Mouse (Mus musculus) spleen, postnatal 4 days (tissue): ENCODE measurements around the gene Ect2.

Source experiments
- DNase-seq, 2 experiments: peaks; one replicate each; pipeline ENCODE4 v3.0.0; 2022; ENCODE audit warnings: low spot score in 2 of 2

The Ect2 gene

GRCm38 (mm10) chr3:27158910-27159309 is 5.2 kb upstream of the Ect2 start:
- no peak for DNase-seq

GRCm38 (mm10) chr3:27156594-27156949 is 2.9 kb upstream of the Ect2 start:
- DNase-seq = no peak

GRCm38 (mm10) chr3:27155856-27156593 is 2.3 kb upstream of the Ect2 start:
- no peak for DNase-seq

GRCm38 (mm10) chr3:27155051-27155855 is 1.6 kb upstream of the Ect2 start:
- no peak for DNase-seq

GRCm38 (mm10) chr3:27154280-27154679 is 602 bp upstream of the Ect2 start:
- DNase-seq = no peak

GRCm38 (mm10) chr3:27153191-27153671 is 447 bp downstream of the Ect2 start:
- DNase-seq = peak in 1 of 2 experiments; percentile 40

- DNase-seq = no peak
These were observed 7.9 kb downstream of the Ect2 start for GRCm38 (mm10) chr3:27145733-27146132.

GRCm38 (mm10) chr3:27143570-27143969 is 10.1 kb downstream of the Ect2 start:
- DNase-seq = no peak

GRCm38 (mm10) chr3:27140101-27140500 is 13.6 kb downstream of the Ect2 start:
- no peak for DNase-seq

GRCm38 (mm10) chr3:27121864-27122450 is 31.7 kb downstream of the Ect2 start:
- no peak for DNase-seq

GRCm38 (mm10) chr3:27120932-27121331 is 32.7 kb downstream of the Ect2 start:
- DNase-seq = no peak

GRCm38 (mm10) chr3:27118227-27118626 is 35.5 kb downstream of the Ect2 start:
- DNase-seq = no peak

- no peak for DNase-seq
These were observed 42.8 kb downstream of the Ect2 start for GRCm38 (mm10) chr3:27110860-27111259.

GRCm38 (mm10) chr3:27109109-27109508 is 44.6 kb downstream of the Ect2 start:
- no peak for DNase-seq

GRCm38 (mm10) chr3:27107142-27107541 is 46.5 kb downstream of the Ect2 start:
- no peak for DNase-seq

GRCm38 (mm10) chr3:27102965-27103364 is 50.7 kb downstream of the Ect2 start:
- DNase-seq = no peak

- no peak for DNase-seq
These were observed 55.0 kb downstream of the Ect2 start for GRCm38 (mm10) chr3:27098633-27099032.

GRCm38 (mm10) chr3:27086221-27086620 is 67.5 kb downstream of the Ect2 start:
- DNase-seq = no peak

GRCm38 (mm10) chr3:27081229-27082060 is 72.2 kb downstream of the Ect2 start:
- no peak for DNase-seq

GRCm38 (mm10) chr3:27080061-27080770 is 73.5 kb downstream of the Ect2 start:
- no peak for DNase-seq

- no peak for DNase-seq
These were observed 79.8 kb downstream of the Ect2 start for GRCm38 (mm10) chr3:27073884-27074283.
